Mouse (Mus musculus) forebrain, embryonic 13.5 days (tissue): ENCODE results near the gene Foxp1. TPM values are rescaled to one million over a fixed set of nuclear protein-coding genes. Genes with fewer than 3 reads are reported as not detected.
A peak's percentile ranks its signal among the peaks of the same experiment; 100 is the strongest.

ENCODE experiments used
- ATAC-seq: fragments of 200-750 bp; cut with Nextera tagmentation; 2 replicates; pipeline ENCODE4 v1.8.0; 2017
- H3K27ac ChIP-seq: fragments of 300-500 bp; sonication (generic); 2 replicates; pipeline ENCODE4 v1.5.1; 2015; ENCODE audit warnings: inconsistent platforms, mild to moderate bottlenecking, moderate library complexity
- H3K27me3 ChIP-seq: fragments of 300-500 bp; sonication (generic); 2 replicates; pipeline ENCODE4 v1.6.1; 2015; ENCODE audit warnings: mild to moderate bottlenecking, inconsistent platforms
- H3K36me3 ChIP-seq: fragments of 300-500 bp; sonication (generic); 2 replicates; pipeline ENCODE4 v1.6.1; 2015; ENCODE audit warnings: mild to moderate bottlenecking, inconsistent platforms; ENCODE audit not compliant: poor library complexity, severe bottlenecking
- H3K4me1 ChIP-seq: fragments of 300-500 bp; sonication (generic); 2 replicates; pipeline ENCODE4 v1.6.1; 2015; ENCODE audit warnings: inconsistent platforms
- H3K4me2 ChIP-seq: fragments of 300-500 bp; sonication (generic); 2 replicates; pipeline ENCODE4 v1.6.1; 2015; ENCODE audit warnings: inconsistent platforms, mild to moderate bottlenecking, moderate library complexity
- H3K4me3 ChIP-seq: fragments of 300-500 bp; sonication (generic); 2 replicates; pipeline ENCODE4 v1.5.1; 2015; ENCODE audit warnings: mild to moderate bottlenecking, inconsistent platforms
- H3K9ac ChIP-seq: fragments of 300-500 bp; sonication (generic); 2 replicates; pipeline ENCODE4 v1.6.1; 2015; ENCODE audit warnings: mild to moderate bottlenecking, inconsistent platforms
- H3K9me3 ChIP-seq: fragments of 300-500 bp; sonication (generic); replicated peaks from 2 replicates; pipeline ENCODE4 v1.6.1; 2016; ENCODE audit warnings: inconsistent platforms
- WGBS: fragments of 180-500 bp; shearing (Covaris S2); methylation state at CpG from one replicate; pipeline ENCODE4 v1.1.7; 2015; 5-methylcytosine and 5-hydroxymethylcytosine counted together
- polyA plus RNA-seq: library from polyadenylated mRNA; unstranded; fragments of >200 nt; fragmentation: Nextera tagmentation; extraction: Ambion mirVana; gene quantifications from 2 replicates; pipeline ENCODE4 v1.2.1, GENCODE M21; 2015

Gene Foxp1
- polyA plus RNA-seq, 1 experiment from 2014 or later, result 51.3 TPM

DNA sequence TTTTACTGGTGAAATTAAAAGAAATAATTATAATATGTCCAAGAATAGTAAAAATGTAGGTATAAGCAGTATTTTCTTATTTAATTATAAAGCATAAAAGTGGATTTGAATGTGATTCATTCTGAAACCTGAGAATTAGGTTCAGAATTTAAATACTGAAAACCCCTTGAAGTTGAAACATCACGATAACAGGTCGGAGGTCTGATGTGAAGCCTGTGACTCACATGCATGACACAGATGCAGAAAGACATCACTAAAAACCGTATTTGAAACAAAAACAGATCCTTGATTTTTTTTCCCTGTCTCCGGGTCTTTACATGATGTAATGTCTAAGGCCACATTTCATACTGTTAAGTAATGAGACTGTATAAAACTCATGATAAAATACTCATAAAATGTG, 181.6 kb downstream of the Foxp1 start:
- H3K4me2 ChIP-seq, result no peak overlapping the region
- H3K9me3 ChIP-seq, result no peaks in the 10 kb centered on the region
- 89% methylated on average over 4 of the region's 4 CpGs for WGBS
- H3K36me3 ChIP-seq, result no peaks in the 10 kb centered on the region
- no peaks in the 10 kb centered on the region for H3K27me3 ChIP-seq
- H3K9ac ChIP-seq, result no peak overlapping the region
- H3K4me3 ChIP-seq, result no peak overlapping the region
- H3K4me1 ChIP-seq, result no peaks in the 10 kb centered on the region
- no peak for ATAC-seq
- no peak overlapping the region for H3K27ac ChIP-seq

DNA sequence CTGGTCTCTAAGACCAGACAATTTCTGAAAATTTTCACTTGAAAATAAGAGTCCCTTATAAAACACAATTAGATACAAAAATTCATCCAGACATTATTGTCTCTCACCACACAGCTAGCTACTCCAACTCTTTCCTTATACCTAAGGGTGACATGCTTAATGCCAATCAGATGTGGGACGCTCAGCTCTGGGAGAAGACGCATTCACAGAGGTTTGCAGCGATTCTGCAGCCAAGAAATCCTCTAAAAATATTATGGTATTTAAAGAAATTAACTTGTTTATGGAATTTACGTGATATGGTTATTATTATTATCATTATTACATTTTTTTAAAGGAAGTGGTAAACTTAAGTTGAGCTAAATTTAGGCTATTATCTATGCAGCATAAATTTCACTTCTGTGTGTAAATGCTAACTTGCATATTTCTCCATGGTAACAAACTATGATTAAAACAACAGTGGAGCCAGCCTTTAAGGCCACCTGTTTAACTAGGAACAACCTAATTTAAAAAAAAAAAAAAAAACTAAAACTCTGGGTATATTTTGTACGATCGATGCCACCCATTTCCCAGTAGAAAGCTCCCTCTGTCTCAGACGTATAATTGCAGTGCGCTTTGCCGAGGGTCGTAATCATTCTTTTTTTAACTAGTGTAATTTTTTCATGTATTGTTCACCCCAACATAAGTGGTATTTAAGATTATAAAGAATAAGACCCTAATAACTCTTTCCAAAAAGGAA, 182.4 kb downstream of the Foxp1 start:
- Histone ChIP-seq H3K4me2 (no peak overlapping the region), H3K27ac (no peak overlapping the region), H3K36me3 (no peaks in the 10 kb centered on the region), H3K4me3 (no peak overlapping the region), H3K9me3 (no peaks in the 10 kb centered on the region), H3K9ac (no peak overlapping the region), H3K27me3 (no peaks in the 10 kb centered on the region), H3K4me1 (no peaks in the 10 kb centered on the region)
- no peak for ATAC-seq
- WGBS, result 75% methylated on average over 10 of the region's 10 CpGs

DNA sequence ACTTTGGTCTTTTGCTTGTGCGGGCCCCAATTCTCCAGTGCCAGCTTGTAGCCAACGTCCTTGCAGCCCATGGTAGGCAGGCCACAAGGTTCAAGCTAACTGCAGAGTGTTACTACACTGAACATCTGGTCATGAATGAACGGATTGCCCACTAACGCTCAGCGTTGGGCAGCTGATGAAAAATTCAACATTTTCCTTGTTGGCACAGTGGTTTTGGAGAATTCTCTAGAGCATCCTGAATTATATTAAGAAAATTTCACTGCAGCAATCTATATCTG, 183.2 kb downstream of the Foxp1 start:
- no peak overlapping the region for H3K9ac ChIP-seq
- H3K4me2 ChIP-seq, result no peak overlapping the region
- WGBS, result 79% methylated on average over 5 of the region's 5 CpGs
- no peak for ATAC-seq
- no peaks in the 10 kb centered on the region for H3K27me3 ChIP-seq
- H3K4me1 ChIP-seq, result no peaks in the 10 kb centered on the region
- H3K36me3 ChIP-seq, result no peaks in the 10 kb centered on the region
- no peak overlapping the region for H3K4me3 ChIP-seq
- no peak overlapping the region for H3K27ac ChIP-seq
- H3K9me3 ChIP-seq, result no peaks in the 10 kb centered on the region

DNA sequence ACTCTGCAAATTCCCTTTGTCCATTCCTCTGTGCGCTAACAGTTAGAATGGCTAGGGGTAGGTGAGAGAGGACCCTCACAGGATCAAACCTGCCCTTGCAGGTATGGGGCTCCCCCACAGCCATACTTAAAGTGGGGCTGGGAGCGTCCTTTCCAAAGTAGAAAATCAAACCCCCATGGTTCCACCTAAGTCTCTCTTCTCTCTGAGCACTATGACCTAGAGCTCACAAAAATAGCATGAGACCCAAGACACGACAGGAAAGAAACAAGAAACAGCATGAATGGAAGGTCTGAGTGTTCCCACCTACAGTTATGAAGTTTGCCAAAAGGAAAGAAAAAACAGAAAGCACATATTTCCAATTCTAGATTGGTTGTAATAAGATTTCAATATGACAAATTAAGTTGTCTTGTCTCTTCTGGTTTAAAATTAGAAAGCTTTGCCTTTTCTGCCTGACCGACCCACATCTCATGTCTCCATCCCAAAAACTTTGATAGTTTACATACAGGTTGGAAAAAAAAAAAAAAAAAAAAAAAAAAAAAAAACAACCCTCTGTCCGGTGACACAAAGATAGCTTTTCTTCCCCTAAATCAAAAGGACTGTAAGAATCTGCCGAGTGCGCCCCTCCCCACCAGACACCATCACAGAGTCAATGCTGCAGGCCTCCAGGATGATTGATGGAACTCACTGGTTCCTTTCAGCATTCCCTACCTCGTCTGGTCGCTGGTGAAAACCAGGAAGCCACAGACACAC, 183.8 kb downstream of the Foxp1 start:
- WGBS, result 68% methylated on average over 9 of the region's 9 CpGs
- Histone ChIP-seq H3K27me3 (no peaks in the 10 kb centered on the region), H3K4me1 (no peaks in the 10 kb centered on the region), H3K4me3 (no peak overlapping the region), H3K36me3 (no peaks in the 10 kb centered on the region), H3K9ac (no peak overlapping the region), H3K9me3 (no peaks in the 10 kb centered on the region), H3K4me2 (no peak overlapping the region), H3K27ac (no peak overlapping the region)
- no peak for ATAC-seq

DNA sequence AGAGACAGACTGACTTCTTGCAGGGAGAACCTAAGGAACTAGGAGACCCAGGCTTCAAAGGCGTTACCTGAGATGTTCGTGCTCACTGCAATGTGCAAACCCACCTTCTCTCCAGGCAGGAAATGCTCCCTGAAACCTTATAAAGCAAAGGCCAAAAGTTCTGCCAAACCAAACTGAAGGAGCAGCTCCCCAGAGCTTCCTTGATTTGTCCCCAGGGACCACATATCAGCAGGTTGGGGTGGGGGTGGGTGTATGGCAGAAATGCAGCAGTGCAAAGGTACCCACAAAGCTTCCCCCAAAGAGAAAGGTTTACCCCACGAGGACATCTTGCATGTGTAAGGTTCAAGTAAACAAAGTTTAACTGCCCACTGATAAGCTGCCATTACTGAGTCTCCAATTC, 184.3 kb downstream of the Foxp1 start:
- H3K4me1 ChIP-seq, result no peaks in the 10 kb centered on the region
- no peaks in the 10 kb centered on the region for H3K9me3 ChIP-seq
- no peak for ATAC-seq
- H3K36me3 ChIP-seq, result no peaks in the 10 kb centered on the region
- 53% methylated on average over 3 of the region's 3 CpGs for WGBS
- H3K27ac ChIP-seq, result no peak overlapping the region
- H3K4me3 ChIP-seq, result no peak overlapping the region
- H3K4me2 ChIP-seq, result no peak overlapping the region
- no peak overlapping the region for H3K9ac ChIP-seq
- H3K27me3 ChIP-seq, result no peaks in the 10 kb centered on the region

DNA sequence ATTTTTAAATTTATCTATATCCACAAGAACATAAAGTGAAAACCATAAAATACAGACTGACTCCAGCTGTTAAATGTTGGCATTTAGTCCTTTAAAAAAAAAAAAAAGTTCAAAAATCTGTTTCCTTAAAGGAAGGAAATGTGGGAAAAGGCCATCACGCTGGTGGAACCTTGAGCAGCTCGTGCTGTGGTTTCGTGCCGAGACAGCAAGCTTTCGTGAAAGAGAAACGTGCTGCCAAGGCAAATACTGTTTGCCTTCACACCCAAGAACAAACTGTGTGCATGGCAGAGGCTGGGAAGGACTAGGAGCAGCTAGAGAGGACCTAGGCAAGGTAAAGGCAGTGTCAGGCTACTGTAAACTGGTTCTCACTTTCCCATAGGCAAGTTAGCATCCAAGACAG, 184.9 kb downstream of the Foxp1 start:
- no peaks in the 10 kb centered on the region for H3K27me3 ChIP-seq
- no peak overlapping the region for H3K9ac ChIP-seq
- no peak for ATAC-seq
- H3K4me1 ChIP-seq, result no peaks in the 10 kb centered on the region
- no peak overlapping the region for H3K4me3 ChIP-seq
- 71% methylated on average over 6 of the region's 6 CpGs for WGBS
- no peaks in the 10 kb centered on the region for H3K36me3 ChIP-seq
- H3K9me3 ChIP-seq, result no peaks in the 10 kb centered on the region
- no peak overlapping the region for H3K27ac ChIP-seq
- no peak overlapping the region for H3K4me2 ChIP-seq

DNA sequence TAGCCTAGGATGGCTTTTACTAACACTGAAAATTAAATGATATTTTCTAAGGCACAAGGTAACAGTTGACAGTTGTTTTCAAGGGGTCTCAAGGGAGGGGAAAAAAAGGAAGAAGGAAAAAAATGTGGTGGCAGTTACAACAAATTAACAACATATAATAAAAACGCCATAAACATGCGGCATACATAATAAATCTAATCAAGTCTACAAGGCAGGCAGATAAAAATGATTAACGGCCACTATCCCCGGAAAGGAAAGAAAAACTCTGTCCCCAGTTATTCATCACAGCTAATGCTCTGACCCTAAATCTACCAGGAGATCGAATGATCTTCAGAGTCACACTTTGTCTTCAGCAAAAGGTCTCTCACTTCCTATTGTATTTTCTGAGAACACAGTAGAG, 186.3 kb downstream of the Foxp1 start:
- Histone ChIP-seq H3K4me2 (no peak overlapping the region), H3K27ac (no peak overlapping the region)
- ATAC-seq, result no peak

DNA sequence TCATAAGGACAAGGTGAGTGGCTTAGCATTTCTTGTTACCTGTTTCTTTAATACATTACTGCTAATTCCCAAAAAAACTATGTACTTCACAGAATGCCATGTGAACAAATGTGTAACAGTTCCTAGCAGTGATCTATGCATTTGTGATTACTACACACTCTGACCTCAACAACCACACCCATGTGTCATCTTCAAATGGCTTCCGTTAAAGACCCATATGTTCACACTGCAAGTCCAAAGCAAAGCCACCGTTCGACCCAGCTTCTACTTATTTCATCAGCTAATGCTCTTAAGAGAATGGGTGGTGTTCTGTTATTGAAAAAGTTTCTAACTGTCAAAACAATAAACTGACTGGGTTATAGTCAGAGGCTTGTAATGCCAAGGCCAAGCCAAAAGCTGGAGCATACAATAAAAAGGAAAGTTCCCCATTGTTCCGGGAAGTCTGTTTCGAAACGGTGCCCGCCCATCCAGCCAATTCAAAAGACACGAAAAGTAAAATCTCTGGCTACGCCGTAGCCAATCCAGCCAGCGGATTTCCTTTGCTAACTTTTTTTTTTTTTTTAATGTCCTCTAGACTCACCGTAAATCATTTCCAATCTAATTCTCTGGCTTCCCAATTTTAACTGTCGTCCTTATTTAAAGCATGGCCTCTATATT, 187.2 kb downstream of the Foxp1 start:
- H3K36me3 ChIP-seq, result no peaks in the 10 kb centered on the region
- WGBS, result 72% methylated on average over 13 of the region's 13 CpGs
- no peaks in the 10 kb centered on the region for H3K9me3 ChIP-seq
- no peak for ATAC-seq
- H3K4me3 ChIP-seq, result no peak overlapping the region
- H3K4me1 ChIP-seq, result no peaks in the 10 kb centered on the region
- no peaks in the 10 kb centered on the region for H3K27me3 ChIP-seq
- H3K27ac ChIP-seq, result no peak overlapping the region
- no peak overlapping the region for H3K4me2 ChIP-seq
- no peak overlapping the region for H3K9ac ChIP-seq

More for the DNA sequence above, 186.3 kb downstream of the Foxp1 start:
- H3K27me3 ChIP-seq, result no peaks in the 10 kb centered on the region
- 65% methylated on average over 5 of the region's 5 CpGs for WGBS
- no peaks in the 10 kb centered on the region for H3K9me3 ChIP-seq
- H3K4me3 ChIP-seq, result no peak overlapping the region
- H3K4me1 ChIP-seq, result no peaks in the 10 kb centered on the region
- H3K9ac ChIP-seq, result no peak overlapping the region
- no peaks in the 10 kb centered on the region for H3K36me3 ChIP-seq

DNA sequence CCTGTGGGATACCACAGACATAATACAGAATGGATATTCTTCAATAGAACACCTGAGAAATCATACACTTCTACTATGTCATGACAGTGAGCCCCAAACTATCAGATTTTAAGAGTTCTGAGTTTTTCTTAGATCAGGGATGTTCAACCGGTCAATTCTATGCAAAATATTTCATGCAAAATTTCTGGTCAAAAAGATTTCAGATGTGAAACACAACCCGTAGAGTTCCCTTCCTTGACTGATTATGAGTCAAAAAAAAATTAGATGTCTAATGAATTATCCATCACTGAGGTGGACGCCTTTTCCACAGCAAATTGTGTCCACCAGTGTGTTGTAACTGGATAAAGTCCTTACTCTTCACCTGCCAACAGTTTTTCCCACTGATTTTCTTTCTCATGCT, 188.3 kb downstream of the Foxp1 start:
- Histone ChIP-seq H3K36me3 (no peaks in the 10 kb centered on the region), H3K4me2 (no peak overlapping the region)
- WGBS, result 96% methylated on average over 3 of the region's 3 CpGs

DNA sequence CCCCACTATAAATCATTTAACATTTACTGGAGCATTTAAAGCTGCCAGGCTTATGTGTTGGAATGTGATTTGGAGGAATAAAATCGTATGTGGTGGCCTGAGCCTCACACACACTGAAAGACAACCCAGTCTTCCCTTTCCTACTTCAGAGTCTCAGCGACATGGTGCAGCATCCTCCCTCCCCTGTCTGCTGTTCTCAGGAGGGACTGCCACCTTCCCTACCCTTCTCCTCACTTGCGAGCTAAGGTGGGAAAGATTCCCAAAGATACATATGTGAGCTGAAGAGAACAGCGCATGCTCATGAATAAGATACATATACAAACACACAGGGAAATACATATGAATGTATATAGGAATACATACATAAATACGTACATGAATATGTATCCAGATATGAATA, 189.4 kb downstream of the Foxp1 start:
- no peak overlapping the region for H3K27ac ChIP-seq
- H3K9me3 ChIP-seq, result no peaks in the 10 kb centered on the region
- no peaks in the 10 kb centered on the region for H3K36me3 ChIP-seq
- H3K27me3 ChIP-seq, result no peaks in the 10 kb centered on the region
- no peak overlapping the region for H3K4me2 ChIP-seq
- peak; percentile 33; the same call in 1 of the 2 replicates for ATAC-seq
- H3K9ac ChIP-seq, result no peak overlapping the region
- H3K4me3 ChIP-seq, result no peak overlapping the region
- 90% methylated on average over 5 of the region's 5 CpGs for WGBS
- peaks cover 6% of the 10 kb centered on the region; the same call in 1 of the 2 replicates for H3K4me1 ChIP-seq

More for the DNA sequence above, 188.3 kb downstream of the Foxp1 start:
- H3K4me1 ChIP-seq, result peaks cover 4% of the 10 kb centered on the region; the same call in 1 of the 2 replicates
- H3K27ac ChIP-seq, result no peak overlapping the region
- ATAC-seq, result no peak
- H3K9me3 ChIP-seq, result no peaks in the 10 kb centered on the region
- no peak overlapping the region for H3K4me3 ChIP-seq
- H3K27me3 ChIP-seq, result no peaks in the 10 kb centered on the region
- H3K9ac ChIP-seq, result no peak overlapping the region

DNA sequence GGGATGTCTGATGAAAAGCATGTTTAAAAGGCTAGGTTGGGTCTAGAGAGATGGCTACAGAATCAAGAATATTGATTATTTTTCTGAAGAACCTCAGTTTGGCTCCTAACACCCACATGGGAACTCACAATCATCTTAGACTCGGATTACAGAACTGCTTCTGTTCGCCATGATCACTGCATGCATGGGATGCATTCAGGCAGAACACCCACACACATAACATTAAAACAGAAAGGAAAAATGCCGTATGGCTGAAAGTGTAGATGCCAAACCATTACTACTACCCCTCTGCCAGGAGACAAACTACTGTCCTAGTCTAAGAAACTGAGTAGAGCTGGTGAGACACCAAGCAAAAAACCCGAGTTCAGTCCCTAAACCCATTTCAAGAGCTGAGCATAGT, 192.4 kb downstream of the Foxp1 start:
- H3K4me2 ChIP-seq, result no peak overlapping the region
- no peaks in the 10 kb centered on the region for H3K36me3 ChIP-seq
- H3K9ac ChIP-seq, result no peak overlapping the region
- H3K4me3 ChIP-seq, result no peak overlapping the region
- no peak for ATAC-seq
- H3K27ac ChIP-seq, result no peak overlapping the region
- H3K4me1 ChIP-seq, result peaks cover 6% of the 10 kb centered on the region; the same call in 1 of the 2 replicates
- H3K9me3 ChIP-seq, result no peaks in the 10 kb centered on the region
- H3K27me3 ChIP-seq, result no peaks in the 10 kb centered on the region
- 89% methylated on average over 4 of the region's 4 CpGs for WGBS

DNA sequence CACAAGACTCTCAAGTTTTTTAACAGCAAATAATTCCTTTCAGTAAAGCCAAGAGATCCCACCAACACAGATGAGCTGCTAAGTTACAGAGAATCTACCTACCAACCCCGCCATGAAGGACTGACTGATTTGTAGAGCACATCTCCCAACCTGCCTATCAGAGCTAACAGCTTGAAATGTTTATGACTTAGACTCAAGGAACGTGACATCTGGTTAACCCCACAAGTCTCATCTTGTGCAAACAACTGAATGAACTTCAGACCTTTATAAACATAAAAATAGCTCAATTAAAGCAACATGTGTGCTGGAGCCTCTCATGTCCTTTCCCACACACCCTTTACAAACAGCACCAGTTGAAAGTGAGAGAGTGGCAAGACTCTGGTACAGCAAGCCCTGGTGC, 193.9 kb downstream of the Foxp1 start:
- no peak overlapping the region for H3K27ac ChIP-seq
- no peaks in the 10 kb centered on the region for H3K9me3 ChIP-seq
- ATAC-seq, result no peak
- H3K36me3 ChIP-seq, result no peaks in the 10 kb centered on the region
- H3K27me3 ChIP-seq, result no peaks in the 10 kb centered on the region
- no peak overlapping the region for H3K9ac ChIP-seq
- H3K4me3 ChIP-seq, result no peak overlapping the region
- peaks cover 6% of the 10 kb centered on the region; the same call in 1 of the 2 replicates for H3K4me1 ChIP-seq
- no peak overlapping the region for H3K4me2 ChIP-seq
- WGBS, result 87% methylated on average over 2 of the region's 2 CpGs
